8 mouse cellular contexts compared by ENCODE assay signal in the genomic region with DNA sequence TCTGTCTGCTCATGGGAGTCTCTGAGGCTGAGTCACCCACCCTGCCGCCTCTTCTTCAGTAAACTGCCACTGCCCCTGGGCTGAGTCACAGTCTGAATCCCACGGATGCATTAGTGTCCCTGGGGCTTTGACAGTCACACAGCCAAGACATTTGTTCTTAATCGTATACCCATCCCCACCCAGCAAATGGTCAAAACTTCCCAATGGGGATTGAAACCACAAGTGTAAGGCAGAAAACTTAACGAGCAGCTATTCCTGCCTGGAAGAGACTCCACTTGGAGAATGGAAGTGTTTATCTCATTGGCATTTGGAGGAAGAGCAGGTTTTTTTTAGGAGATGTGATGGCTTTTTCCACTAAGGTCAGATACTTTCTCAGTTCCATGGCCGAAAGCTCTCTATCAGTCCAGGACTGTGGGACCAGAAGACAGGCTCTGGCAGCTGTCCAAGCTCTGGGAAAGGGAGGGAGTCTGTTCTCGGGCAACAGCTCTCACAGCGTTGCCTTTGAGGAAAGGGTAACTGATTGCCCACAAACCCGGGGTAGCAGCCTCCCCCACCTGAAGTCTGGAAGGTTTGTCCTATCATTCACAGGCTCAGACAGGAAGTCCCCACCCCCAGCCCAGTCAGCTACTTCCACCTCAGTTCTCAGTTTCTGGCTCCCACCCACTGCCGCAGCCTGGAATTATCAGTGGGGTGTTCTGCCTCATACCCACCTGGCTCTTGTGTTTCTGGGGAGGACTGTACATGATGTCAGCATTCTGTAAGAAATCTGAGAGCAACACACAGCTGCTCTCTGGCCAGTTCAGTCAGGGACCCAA.
DNase-seq lines count a peak whose midpoint lies in the region; ATAC-seq lines count a peak whose summit lies in the region.

No protein-coding gene starts in this region.

- H3K27ac ChIP-seq in neural tube, embryonic 11.5 days (ENCODE audit: low read depth, low read length), result no peak overlapping the region
- H3K27ac ChIP-seq in heart, embryonic 15.5 days, result peak overlapping the region; percentile 66
- peak overlapping the region; percentile 61 for H3K27ac ChIP-seq in limb, embryonic 13.5 days
- no peak overlapping the region for H3K27ac ChIP-seq in midbrain, embryonic 11.5 days (ENCODE audit: low read depth, low read length)

- 61% methylated on average over 9 of the region's 9 CpGs for WGBS in neural tube, embryonic 11.5 days
- WGBS in heart, embryonic 15.5 days, result 16% methylated on average over 9 of the region's 9 CpGs
- 29% methylated on average over 9 of the region's 9 CpGs for WGBS in limb, embryonic 13.5 days
- 78% methylated on average over 9 of the region's 9 CpGs for WGBS in midbrain, embryonic 11.5 days

- no peak overlapping the region for H3K4me2 ChIP-seq in neural tube, embryonic 11.5 days (ENCODE audit: low read depth)
- H3K4me2 ChIP-seq in heart, embryonic 15.5 days, result peak overlapping the region; percentile 42
- H3K4me2 ChIP-seq in limb, embryonic 13.5 days (replicated peaks), result peak overlapping the region; percentile 39
- no peak overlapping the region for H3K4me2 ChIP-seq in midbrain, embryonic 11.5 days

- peak; percentile 31 for DNase-seq in neural tube, embryonic 11.5 days (ENCODE audit: low spot score)
- no peak for DNase-seq in neural tube, embryonic 10.5 days (ENCODE audit: extremely low spot score, low spot score)
- peak; percentile 80 to 85 for DNase-seq in adrenal gland, postnatal 36 days
- peak; percentile 69 to 81 for DNase-seq in thymus, adult 18-20 months
- DNase-seq in midbrain, embryonic 11.5 days (ENCODE audit: low spot score, missing footprints), result no peak
- DNase-seq in layer of hippocampus, adult 9-10 months (ENCODE audit: low spot score), result no peak

- no peak overlapping the region for H3K4me3 ChIP-seq in neural tube, embryonic 11.5 days (ENCODE audit: low read depth, low read length)
- no peak overlapping the region for H3K4me3 ChIP-seq in heart, embryonic 15.5 days
- H3K4me3 ChIP-seq in limb, embryonic 13.5 days, result no peak overlapping the region
- H3K4me3 ChIP-seq in midbrain, embryonic 11.5 days (ENCODE audit: low read depth, low read length), result no peak overlapping the region

- H3K9me3 ChIP-seq in neural tube, embryonic 11.5 days (ENCODE audit: control insufficient read depth, low read length), result no peaks in the 10 kb centered on the region
- no peaks in the 10 kb centered on the region for H3K9me3 ChIP-seq in heart, embryonic 15.5 days (replicated peaks)
- H3K9me3 ChIP-seq in limb, embryonic 13.5 days, result peaks cover 3% of the 10 kb centered on the region; the same call in 1 of the 2 replicates
- H3K9me3 ChIP-seq in midbrain, embryonic 11.5 days (ENCODE audit: control insufficient read depth, low read length), result no peaks in the 10 kb centered on the region

- H3K4me1 ChIP-seq in neural tube, embryonic 11.5 days (ENCODE audit: control insufficient read depth, insufficient read depth, low read length), result 0 out of 2 replicates have a peak, but pooled peaks cover 3% of the 10 kb centered on the region
- H3K4me1 ChIP-seq in heart, embryonic 15.5 days (replicated peaks), result peaks cover 44% of the 10 kb centered on the region
- H3K4me1 ChIP-seq in limb, embryonic 13.5 days, result peaks cover 27% of the 10 kb centered on the region
- no peaks in the 10 kb centered on the region for H3K4me1 ChIP-seq in midbrain, embryonic 11.5 days (ENCODE audit: control insufficient read depth, insufficient read depth, low read length)

- H3K36me3 ChIP-seq in neural tube, embryonic 11.5 days (ENCODE audit: control insufficient read depth, insufficient read depth, low read length), result no peaks in the 10 kb centered on the region
- no peaks in the 10 kb centered on the region for H3K36me3 ChIP-seq in heart, embryonic 15.5 days
- H3K36me3 ChIP-seq in limb, embryonic 13.5 days, result no peaks in the 10 kb centered on the region
- no peaks in the 10 kb centered on the region for H3K36me3 ChIP-seq in midbrain, embryonic 11.5 days (ENCODE audit: control insufficient read depth, insufficient read depth, low read length)

- no peak overlapping the region for H3K9ac ChIP-seq in neural tube, embryonic 11.5 days (ENCODE audit: low read length)
- H3K9ac ChIP-seq in heart, embryonic 15.5 days, result no peak overlapping the region
- H3K9ac ChIP-seq in limb, embryonic 13.5 days, result no peak overlapping the region
- no peak overlapping the region for H3K9ac ChIP-seq in midbrain, embryonic 11.5 days (ENCODE audit: low read length)

- no peaks in the 10 kb centered on the region for H3K27me3 ChIP-seq in neural tube, embryonic 11.5 days (ENCODE audit: control insufficient read depth, insufficient read depth, low read length)
- no peaks in the 10 kb centered on the region for H3K27me3 ChIP-seq in heart, embryonic 15.5 days
- H3K27me3 ChIP-seq in limb, embryonic 13.5 days, result no peaks in the 10 kb centered on the region
- no peaks in the 10 kb centered on the region for H3K27me3 ChIP-seq in midbrain, embryonic 11.5 days (ENCODE audit: control insufficient read depth, insufficient read depth, low read length)

- no peak for ATAC-seq in neural tube, embryonic 11.5 days (ENCODE audit: insufficient read depth, low FRiP score, low TSS enrichment)
- peak; percentile 59 for ATAC-seq in heart, embryonic 15.5 days (replicated peaks; ENCODE audit: insufficient number of reproducible peaks, insufficient read depth, low FRiP score, low read depth)
- ATAC-seq in limb, embryonic 13.5 days (ENCODE audit: low FRiP score, low read depth), result peak; percentile 67; the same call in 1 of the 2 replicates
- no peak for ATAC-seq in midbrain, embryonic 11.5 days (ENCODE audit: low FRiP score)

Comparison
In these comparisons a context has a peak if more than half of its experiments do, and no peak if none do; other contexts are left out.
1. DNase-seq: peak in neural tube, embryonic 11.5 days (single experiment), adrenal gland, postnatal 36 days (2 of 2) and thymus, adult 18-20 months (2 of 2); none in neural tube, embryonic 10.5 days (single experiment), midbrain, embryonic 11.5 days (single experiment) and layer of hippocampus, adult 9-10 months (single experiment).
2. ATAC-seq: peak in heart, embryonic 15.5 days (single experiment) and limb, embryonic 13.5 days (single experiment); none in neural tube, embryonic 11.5 days (single experiment) and midbrain, embryonic 11.5 days (single experiment).
3. H3K27ac ChIP-seq: peak in heart, embryonic 15.5 days (single experiment) and limb, embryonic 13.5 days (single experiment); none in neural tube, embryonic 11.5 days (single experiment) and midbrain, embryonic 11.5 days (single experiment).
4. H3K4me2 ChIP-seq: peak in heart, embryonic 15.5 days (single experiment) and limb, embryonic 13.5 days (single experiment); none in neural tube, embryonic 11.5 days (single experiment) and midbrain, embryonic 11.5 days (single experiment).